Mouse (Mus musculus): ENCODE measurements at regions not wholly inside any gene's neighbourhood (a gene's known extent, or its start where the extent isn't known, plus 50 kb on each side); places are given as distances from the start of the nearest gene placed in this dataset.

DNA sequence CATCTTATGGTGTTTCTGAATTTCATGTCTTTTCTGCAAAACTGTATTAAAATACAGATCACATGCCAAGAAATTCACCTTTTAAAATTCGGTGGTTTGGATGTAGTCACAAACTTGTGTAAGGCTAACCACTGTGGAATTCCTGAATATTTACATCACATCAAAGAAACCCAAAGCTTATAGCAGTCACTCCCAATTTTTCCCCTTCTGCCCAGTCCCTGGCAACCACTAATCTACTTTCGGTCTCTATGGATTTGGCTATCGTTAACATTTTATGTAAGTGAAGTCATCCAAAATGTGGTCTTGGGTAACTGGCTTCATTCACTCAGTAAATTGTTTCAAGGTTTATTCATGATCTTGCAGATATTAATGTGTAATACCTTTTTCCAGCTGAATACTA, 226.0 kb upstream of the Pappa start:
- DNase-seq (ENCODE audit: low spot score) (no peak), ATAC-seq (replicated peaks; ENCODE audit: insufficient number of reproducible peaks, low FRiP score, low TSS enrichment, low read depth) (no peak)
- H3K9ac ChIP-seq (replicated peaks; ENCODE audit: low read length) = no peak overlapping the region
- H3K36me3 ChIP-seq (replicated peaks; ENCODE audit: control insufficient read depth, insufficient read depth, low read depth, low read length) = no peaks in the 10 kb centered on the region
- H3K27me3 ChIP-seq (ENCODE audit: control insufficient read depth, insufficient read depth, low read length) = no peaks in the 10 kb centered on the region
- no peaks in the 10 kb centered on the region for H3K4me1 ChIP-seq (ENCODE audit: control insufficient read depth, insufficient read depth, low read length)
- no peak overlapping the region for H3K4me3 ChIP-seq (ENCODE audit: low read depth, low read length)
- H3K27ac ChIP-seq (replicated peaks; ENCODE audit: low read depth, low read length) = no peak overlapping the region
- 86% methylated on average over 3 of the region's 3 CpGs for WGBS
- no peak overlapping the region for H3K4me2 ChIP-seq (ENCODE audit: low read depth, low read length)
- H3K9me3 ChIP-seq (replicated peaks; ENCODE audit: control insufficient read depth, low read length) = no peaks in the 10 kb centered on the region

DNA sequence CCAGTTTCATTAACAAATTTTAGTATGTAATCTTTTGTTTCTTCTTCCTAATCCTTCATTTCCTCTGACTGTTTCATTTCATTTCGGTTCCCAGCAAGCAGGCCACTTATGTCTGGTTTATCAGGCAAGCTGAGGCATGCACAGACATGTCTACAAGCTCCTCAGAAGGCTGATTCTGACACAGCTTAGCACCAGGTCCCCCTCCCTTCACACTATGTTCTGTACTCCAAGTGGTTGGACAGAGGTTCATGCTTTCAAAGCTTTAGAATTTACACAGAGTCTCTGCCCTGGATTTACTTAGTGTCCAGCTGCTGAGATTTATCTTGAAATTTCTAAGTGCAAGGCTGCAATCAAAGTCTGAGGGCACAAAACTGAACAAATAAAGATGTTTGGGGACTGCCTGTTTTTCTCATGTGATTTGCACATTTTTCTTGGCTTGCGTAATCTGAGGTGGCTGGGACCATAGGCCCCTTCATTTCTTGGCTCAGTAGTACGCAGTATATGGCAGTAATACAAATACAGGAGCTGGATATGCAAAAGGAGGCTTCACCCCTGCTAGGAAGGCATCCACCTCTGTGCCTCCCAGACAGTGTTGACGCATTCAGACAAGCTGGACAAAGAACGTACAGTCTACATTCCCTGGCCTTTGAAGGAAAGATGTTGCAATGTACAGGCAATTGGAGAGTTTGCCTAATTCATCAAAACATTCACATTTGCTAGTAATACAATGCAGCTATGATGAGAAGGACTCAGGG, 222.7 kb upstream of the Pappa start:
- H3K4me2 ChIP-seq (ENCODE audit: low read depth, low read length) = no peak overlapping the region
- no peaks in the 10 kb centered on the region for H3K36me3 ChIP-seq (replicated peaks; ENCODE audit: control insufficient read depth, insufficient read depth, low read depth, low read length)
- no peak overlapping the region for H3K9ac ChIP-seq (replicated peaks; ENCODE audit: low read length)
- no peak overlapping the region for H3K4me3 ChIP-seq (ENCODE audit: low read depth, low read length)
- no peaks in the 10 kb centered on the region for H3K27me3 ChIP-seq (ENCODE audit: control insufficient read depth, insufficient read depth, low read length)
- H3K9me3 ChIP-seq (replicated peaks; ENCODE audit: control insufficient read depth, low read length) = no peaks in the 10 kb centered on the region
- no peak overlapping the region for H3K27ac ChIP-seq (replicated peaks; ENCODE audit: low read depth, low read length)
- ATAC-seq (replicated peaks; ENCODE audit: insufficient number of reproducible peaks, low FRiP score, low TSS enrichment, low read depth) (no peak), DNase-seq (ENCODE audit: low spot score) (peak; percentile 10)
- 73% methylated on average over 5 of the region's 5 CpGs for WGBS
- no peaks in the 10 kb centered on the region for H3K4me1 ChIP-seq (ENCODE audit: control insufficient read depth, insufficient read depth, low read length)

GRCm38 (mm10) chr4:64923751-64924150, 200.2 kb upstream of the Pappa start:
- H3K36me3 ChIP-seq (replicated peaks; ENCODE audit: control insufficient read depth, insufficient read depth, low read depth, low read length) = no peaks in the 10 kb centered on the region
- DNase-seq (ENCODE audit: low spot score) (no peak), ATAC-seq (replicated peaks; ENCODE audit: insufficient number of reproducible peaks, low FRiP score, low TSS enrichment, low read depth) (no peak)
- no peaks in the 10 kb centered on the region for H3K9me3 ChIP-seq (replicated peaks; ENCODE audit: control insufficient read depth, low read length)
- no peak overlapping the region for H3K27ac ChIP-seq (replicated peaks; ENCODE audit: low read depth, low read length)
- no peaks in the 10 kb centered on the region for H3K27me3 ChIP-seq (ENCODE audit: control insufficient read depth, insufficient read depth, low read length)
- H3K9ac ChIP-seq (replicated peaks; ENCODE audit: low read length) = no peak overlapping the region
- H3K4me3 ChIP-seq (ENCODE audit: low read depth, low read length) = no peak overlapping the region
- no peaks in the 10 kb centered on the region for H3K4me1 ChIP-seq (ENCODE audit: control insufficient read depth, insufficient read depth, low read length)
- H3K4me2 ChIP-seq (ENCODE audit: low read depth, low read length) = no peak overlapping the region

DNA sequence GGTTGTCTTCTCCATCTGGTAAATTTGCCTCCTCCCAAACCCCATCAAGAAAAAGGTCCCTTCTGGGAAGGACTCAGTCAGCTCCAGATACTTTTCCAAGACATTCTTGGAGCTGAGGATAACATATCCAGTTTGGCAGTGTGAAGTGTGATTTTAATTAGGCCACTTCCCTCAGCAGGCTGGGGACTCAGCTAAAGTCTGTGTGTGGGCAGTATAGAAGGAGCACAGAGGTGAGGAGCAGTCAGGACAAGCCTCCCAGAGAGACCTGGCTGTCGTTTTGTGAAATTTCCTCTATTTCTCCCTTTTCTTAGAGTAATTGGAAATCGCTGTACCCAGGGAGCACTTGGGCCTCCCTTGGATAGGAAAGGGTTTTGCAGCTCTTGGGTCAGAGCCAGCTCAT, 195.4 kb upstream of the Pappa start:
- ATAC-seq (replicated peaks; ENCODE audit: insufficient number of reproducible peaks, low FRiP score, low TSS enrichment, low read depth) = no peak
- WGBS = 49% methylated on average over 2 of the region's 2 CpGs
- no peak overlapping the region for H3K4me2 ChIP-seq (ENCODE audit: low read depth, low read length)

GRCm38 (mm10) chr4:64945547-64945946, 178.4 kb upstream of the Pappa start:
- Histone ChIP-seq H3K36me3 (replicated peaks; ENCODE audit: control insufficient read depth, insufficient read depth, low read depth, low read length) (no peaks in the 10 kb centered on the region), H3K4me3 (ENCODE audit: low read depth, low read length) (no peak overlapping the region), H3K9ac (replicated peaks; ENCODE audit: low read length) (no peak overlapping the region), H3K4me2 (ENCODE audit: low read depth, low read length) (no peak overlapping the region), H3K9me3 (replicated peaks; ENCODE audit: control insufficient read depth, low read length) (no peaks in the 10 kb centered on the region), H3K27me3 (ENCODE audit: control insufficient read depth, insufficient read depth, low read length) (no peaks in the 10 kb centered on the region), H3K4me1 (ENCODE audit: control insufficient read depth, insufficient read depth, low read length) (no peaks in the 10 kb centered on the region), H3K27ac (replicated peaks; ENCODE audit: low read depth, low read length) (no peak overlapping the region)
- DNase-seq (ENCODE audit: low spot score) = no peak
- ATAC-seq (replicated peaks; ENCODE audit: insufficient number of reproducible peaks, low FRiP score, low TSS enrichment, low read depth) = no peak

More for the DNA sequence above, 195.4 kb upstream of the Pappa start:
- no peaks in the 10 kb centered on the region for H3K36me3 ChIP-seq (replicated peaks; ENCODE audit: control insufficient read depth, insufficient read depth, low read depth, low read length)
- no peaks in the 10 kb centered on the region for H3K9me3 ChIP-seq (replicated peaks; ENCODE audit: control insufficient read depth, low read length)
- H3K27ac ChIP-seq (replicated peaks; ENCODE audit: low read depth, low read length) = no peak overlapping the region
- DNase-seq (ENCODE audit: low spot score) = no peak
- H3K4me3 ChIP-seq (ENCODE audit: low read depth, low read length) = no peak overlapping the region
- H3K4me1 ChIP-seq (ENCODE audit: control insufficient read depth, insufficient read depth, low read length) = no peaks in the 10 kb centered on the region
- no peaks in the 10 kb centered on the region for H3K27me3 ChIP-seq (ENCODE audit: control insufficient read depth, insufficient read depth, low read length)
- no peak overlapping the region for H3K9ac ChIP-seq (replicated peaks; ENCODE audit: low read length)

DNA sequence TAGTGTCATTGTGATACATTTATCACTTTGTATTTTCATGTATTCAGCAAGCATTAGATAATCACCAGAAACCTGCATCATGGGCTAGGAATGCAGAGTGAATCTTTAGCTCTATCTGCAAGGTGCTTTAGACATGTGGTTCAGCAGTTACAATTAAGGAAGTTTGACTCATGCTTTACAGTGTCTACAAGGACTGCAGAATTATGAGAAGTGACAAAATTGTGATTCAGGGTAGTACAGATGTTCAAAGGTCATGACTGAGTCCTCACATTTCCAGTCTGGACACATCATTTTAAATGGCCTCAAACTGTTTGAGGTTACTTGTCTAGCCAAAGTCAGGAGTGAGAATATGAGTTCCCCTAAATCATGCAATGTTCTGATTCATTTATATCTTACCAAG, 171.3 kb upstream of the Pappa start:
- ATAC-seq (replicated peaks; ENCODE audit: insufficient number of reproducible peaks, low FRiP score, low TSS enrichment, low read depth) (no peak), DNase-seq (ENCODE audit: low spot score) (no peak)
- H3K4me1 ChIP-seq (ENCODE audit: control insufficient read depth, insufficient read depth, low read length) = no peaks in the 10 kb centered on the region
- no peak overlapping the region for H3K9ac ChIP-seq (replicated peaks; ENCODE audit: low read length)
- no peak overlapping the region for H3K4me3 ChIP-seq (ENCODE audit: low read depth, low read length)
- H3K27me3 ChIP-seq (ENCODE audit: control insufficient read depth, insufficient read depth, low read length) = no peaks in the 10 kb centered on the region
- H3K4me2 ChIP-seq (ENCODE audit: low read depth, low read length) = no peak overlapping the region
- no peak overlapping the region for H3K27ac ChIP-seq (replicated peaks; ENCODE audit: low read depth, low read length)
- no peaks in the 10 kb centered on the region for H3K36me3 ChIP-seq (replicated peaks; ENCODE audit: control insufficient read depth, insufficient read depth, low read depth, low read length)
- no peaks in the 10 kb centered on the region for H3K9me3 ChIP-seq (replicated peaks; ENCODE audit: control insufficient read depth, low read length)

DNA sequence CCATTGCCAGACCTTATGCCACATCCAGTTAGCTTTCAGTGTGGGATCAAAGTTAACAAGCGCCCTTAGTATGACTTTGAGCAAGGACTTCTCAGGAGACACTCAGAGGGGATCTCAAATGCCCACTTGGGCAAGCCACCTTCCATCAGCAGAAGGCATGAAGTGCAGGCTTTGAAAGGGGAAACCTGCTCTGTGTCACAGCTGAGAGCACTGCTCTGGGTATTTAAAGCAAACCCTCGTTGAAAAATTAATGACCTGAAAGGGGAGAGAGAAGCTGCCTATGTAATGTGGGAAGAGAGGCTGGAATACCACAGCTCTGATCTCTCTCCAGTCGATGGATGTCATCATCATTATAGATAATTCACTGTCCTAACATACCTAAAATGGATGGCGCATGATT, 165.1 kb upstream of the Pappa start:
- Histone ChIP-seq H3K27me3 (ENCODE audit: control insufficient read depth, insufficient read depth, low read length) (no peaks in the 10 kb centered on the region), H3K4me2 (ENCODE audit: low read depth, low read length) (no peak overlapping the region), H3K4me1 (ENCODE audit: control insufficient read depth, insufficient read depth, low read length) (no peaks in the 10 kb centered on the region), H3K36me3 (replicated peaks; ENCODE audit: control insufficient read depth, insufficient read depth, low read depth, low read length) (no peaks in the 10 kb centered on the region), H3K9me3 (replicated peaks; ENCODE audit: control insufficient read depth, low read length) (no peaks in the 10 kb centered on the region), H3K27ac (replicated peaks; ENCODE audit: low read depth, low read length) (no peak overlapping the region), H3K4me3 (ENCODE audit: low read depth, low read length) (no peak overlapping the region), H3K9ac (replicated peaks; ENCODE audit: low read length) (no peak overlapping the region)
- no peak for ATAC-seq (replicated peaks; ENCODE audit: insufficient number of reproducible peaks, low FRiP score, low TSS enrichment, low read depth)
- no peak for DNase-seq (ENCODE audit: low spot score)
- 71% methylated on average over 4 of the region's 4 CpGs for WGBS

DNA sequence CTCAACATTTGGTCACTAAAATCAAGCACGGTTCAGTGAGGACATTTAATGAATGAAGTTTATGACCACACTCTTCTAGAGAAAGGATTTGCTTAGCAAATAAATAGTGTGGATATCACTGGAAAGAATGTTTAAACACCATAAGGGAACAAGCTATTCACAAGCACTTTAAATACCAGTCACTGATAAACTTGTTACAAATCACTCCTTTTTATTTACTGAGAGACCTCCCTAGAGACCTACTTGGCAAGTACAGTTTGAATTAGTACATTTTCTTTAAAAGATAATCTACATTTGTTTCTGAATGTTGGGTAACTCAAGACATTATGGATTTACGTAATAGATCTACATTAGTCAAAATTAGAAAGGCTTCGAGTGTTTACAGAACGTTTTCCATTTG, 162.2 kb upstream of the Pappa start:
- Histone ChIP-seq H3K27ac (replicated peaks; ENCODE audit: low read depth, low read length) (no peak overlapping the region), H3K4me2 (ENCODE audit: low read depth, low read length) (no peak overlapping the region), H3K9me3 (replicated peaks; ENCODE audit: control insufficient read depth, low read length) (no peaks in the 10 kb centered on the region), H3K27me3 (ENCODE audit: control insufficient read depth, insufficient read depth, low read length) (no peaks in the 10 kb centered on the region), H3K36me3 (replicated peaks; ENCODE audit: control insufficient read depth, insufficient read depth, low read depth, low read length) (no peaks in the 10 kb centered on the region), H3K9ac (replicated peaks; ENCODE audit: low read length) (no peak overlapping the region), H3K4me3 (ENCODE audit: low read depth, low read length) (no peak overlapping the region), H3K4me1 (ENCODE audit: control insufficient read depth, insufficient read depth, low read length) (no peaks in the 10 kb centered on the region)
- DNase-seq (ENCODE audit: low spot score) (no peak), ATAC-seq (replicated peaks; ENCODE audit: insufficient number of reproducible peaks, low FRiP score, low TSS enrichment, low read depth) (no peak)
- 82% methylated on average over 4 of the region's 4 CpGs for WGBS

Measured in embryonic facial prominence, embryonic 11.5 days (tissue).